Mouse (Mus musculus) liver, embryonic 14.5 days (tissue): ENCODE data around the gene Arhgef26. TPM values are rescaled to one million over a fixed set of nuclear protein-coding genes. Genes with fewer than 3 reads are reported as not detected.

Experiments
- ATAC-seq: fragments of 200-750 bp; cut with Nextera tagmentation; 2 replicates; pipeline ENCODE4 v1.8.0; 2017; ENCODE audit warnings: moderate number of reproducible peaks, mild to moderate bottlenecking, moderate library complexity; ENCODE audit not compliant: insufficient read depth
- DNase-seq, 3 experiments: peaks; one replicate each; pipeline ENCODE4 v3.0.0-alpha.2; 2012 to 2013; ENCODE audit warnings: low read depth in 3 of 3, low spot score in 3 of 3
- H3K27ac ChIP-seq: fragments of 300-500 bp; sonication (generic); 2 replicates; pipeline ENCODE4 v1.5.1; 2014; ENCODE audit warnings: moderate library complexity, mild to moderate bottlenecking, control low read depth, inconsistent platforms
- H3K27me3 ChIP-seq: fragments of 300-500 bp; sonication (generic); 2 replicates; pipeline ENCODE4 v1.6.1; 2014; ENCODE audit warnings: mild to moderate bottlenecking, low read length, moderate library complexity; ENCODE audit not compliant: control insufficient read depth, insufficient read depth
- H3K36me3 ChIP-seq: fragments of 300-500 bp; sonication (generic); replicated peaks from 2 replicates; pipeline ENCODE4 v1.6.1; 2014; ENCODE audit warnings: low read depth; ENCODE audit not compliant: control insufficient read depth, insufficient read depth
- H3K4me1 ChIP-seq, 2 experiments: fragments of 200-500 bp in 1 of 2; fragments of 300-500 bp in 1 of 2; sonication (generic) in 1 of 2; replicated peaks; 2 replicates each; pipeline ENCODE4 v1.6.1; 2012 to 2014; ENCODE audit warnings: antibody characterized with exemption in 1 of 2, inconsistent platforms in 1 of 2, low read length in 1 of 2; ENCODE audit not compliant: control insufficient read depth in 2 of 2, insufficient read depth in 2 of 2
- H3K4me2 ChIP-seq: fragments of 300-500 bp; sonication (generic); 2 replicates; pipeline ENCODE4 v1.6.1; 2014; ENCODE audit warnings: low read depth, mild to moderate bottlenecking, control low read depth, moderate library complexity
- H3K4me3 ChIP-seq, 2 experiments: fragments of 200-500 bp in 1 of 2; fragments of 300-500 bp in 1 of 2; sonication (generic) in 1 of 2; 2 replicates each; pipeline ENCODE4 v1.5.1; 2012 to 2014; ENCODE audit warnings: low read depth in 2 of 2, low read length in 2 of 2, mild to moderate bottlenecking in 2 of 2, control low read depth in 1 of 2, inconsistent platforms in 1 of 2, moderate library complexity in 1 of 2; ENCODE audit not compliant: insufficient read depth in 1 of 2
- H3K9ac ChIP-seq: fragments of 300-500 bp; sonication (generic); replicated peaks from 2 replicates; pipeline ENCODE4 v1.6.1; 2014; ENCODE audit warnings: mild to moderate bottlenecking, control low read depth, moderate library complexity
- H3K9me3 ChIP-seq: fragments of 300-500 bp; sonication (generic); 2 replicates; pipeline ENCODE4 v1.6.1; 2016; ENCODE audit warnings: low read length, mixed read lengths; ENCODE audit not compliant: control insufficient read depth
- CTCF ChIP-seq: IDR thresholded peaks from 2 replicates; pipeline ENCODE4 v1.5.1; 2016; ENCODE audit warnings: antibody characterized with exemption, low read depth, control low read depth
- EP300 ChIP-seq: IDR thresholded peaks from 2 replicates; pipeline ENCODE4 v1.6.1; 2016; ENCODE audit warnings: antibody characterized with exemption, low read depth
- WGBS: fragments of 180-500 bp; shearing (Covaris S2); extraction: QIAGEN DNeasy Blood & Tissue Kit; methylation state at CpG from one replicate; pipeline ENCODE4 v1.1.7; 2014; ENCODE audit not compliant: insufficient replicate concordance; 5-methylcytosine and 5-hydroxymethylcytosine counted together
- polyA plus RNA-seq, 2 experiments: library from polyadenylated mRNA; depleted of rRNA in 1 of 2; stranded (reverse) in 1 of 2; unstranded in 1 of 2; fragments of >200 nt; fragmentation: Nextera tagmentation in 1 of 2; extraction: Ambion mirVana in 1 of 2; gene quantifications; 2 replicates each; pipeline versions ENCODE4 v1.2.1 to v1.2.3; 2012 to 2014

Arhgef26 gene
- polyA plus RNA-seq, 2 experiments: 0.08 to 0.10 TPM

GRCm38 (mm10) chr3:62446271-62446670 is 108.1 kb downstream of the Arhgef26 start:
- no peak for TF ChIP-seq CTCF
- no peak for TF ChIP-seq EP300
- Histone ChIP-seq H3K4me1 (no peaks in the 10 kb centered on the region), H3K27me3 (no peaks in the 10 kb centered on the region), H3K9me3 (no peaks in the 10 kb centered on the region), H3K9ac (no peak overlapping the region), H3K36me3 (no peaks in the 10 kb centered on the region), H3K4me2 (no peak overlapping the region), H3K27ac (no peak overlapping the region), H3K4me3 (no peak overlapping the region)
- whole genome bisulfite sequencing: 59% methylated on average over 7 of the region's 7 CpGs
- ATAC-seq (no peak), DNase-seq (no peak)

GRCm38 (mm10) chr3:62447151-62447550 is 109.0 kb downstream of the Arhgef26 start:
- Histone ChIP-seq H3K27ac (no peak overlapping the region), H3K9ac (no peak overlapping the region), H3K4me3 (no peak overlapping the region), H3K9me3 (no peaks in the 10 kb centered on the region), H3K4me2 (no peak overlapping the region), H3K4me1 (no peaks in the 10 kb centered on the region), H3K36me3 (no peaks in the 10 kb centered on the region), H3K27me3 (no peaks in the 10 kb centered on the region)
- TF ChIP-seq EP300: no peak
- 59% methylated on average over 8 of the region's 8 CpGs for WGBS
- DNase-seq (no peak), ATAC-seq (no peak)

- Histone ChIP-seq H3K27ac (no peak overlapping the region), H3K9me3 (no peaks in the 10 kb centered on the region), H3K4me1 (no peaks in the 10 kb centered on the region), H3K9ac (no peak overlapping the region), H3K4me2 (no peak overlapping the region), H3K36me3 (no peaks in the 10 kb centered on the region), H3K27me3 (no peaks in the 10 kb centered on the region), H3K4me3 (no peak overlapping the region)
- no peak for TF ChIP-seq EP300
- no peak for TF ChIP-seq CTCF
- no peak for ATAC-seq
- no peak for DNase-seq
- 66% methylated on average over 4 of the region's 4 CpGs for WGBS
These were observed 111.8 kb downstream of the Arhgef26 start for GRCm38 (mm10) chr3:62449871-62450496.

- Histone ChIP-seq H3K4me3 (no peak overlapping the region), H3K27ac (no peak overlapping the region), H3K36me3 (no peaks in the 10 kb centered on the region), H3K9me3 (no peaks in the 10 kb centered on the region), H3K4me2 (no peak overlapping the region), H3K27me3 (no peaks in the 10 kb centered on the region), H3K4me1 (no peaks in the 10 kb centered on the region), H3K9ac (no peak overlapping the region)
- 46% methylated on average over 4 of the region's 4 CpGs for WGBS
- TF ChIP-seq EP300 (no peak), CTCF (no peak)
- no peak for ATAC-seq
- no peak for DNase-seq
These were observed 114.8 kb downstream of the Arhgef26 start for GRCm38 (mm10) chr3:62452961-62453360.

GRCm38 (mm10) chr3:62454096-62454495 is 116.0 kb downstream of the Arhgef26 start:
- no peak overlapping the region for H3K27ac ChIP-seq

More at GRCm38 (mm10) chr3:62454096-62454495, 116.0 kb downstream of the Arhgef26 start:
- no peak overlapping the region for H3K4me3 ChIP-seq
- no peaks in the 10 kb centered on the region for H3K4me1 ChIP-seq
- TF ChIP-seq EP300 (no peak), CTCF (no peak)
- H3K4me2 ChIP-seq: no peak overlapping the region
- DNase-seq (no peak), ATAC-seq (no peak)
- no peaks in the 10 kb centered on the region for H3K9me3 ChIP-seq
- H3K9ac ChIP-seq: no peak overlapping the region
- 57% methylated on average over 3 of the region's 3 CpGs for whole genome bisulfite sequencing
- H3K27me3 ChIP-seq: no peaks in the 10 kb centered on the region
- H3K36me3 ChIP-seq: no peaks in the 10 kb centered on the region
